8 mouse cellular contexts compared by ENCODE assay signal in the genomic region with DNA sequence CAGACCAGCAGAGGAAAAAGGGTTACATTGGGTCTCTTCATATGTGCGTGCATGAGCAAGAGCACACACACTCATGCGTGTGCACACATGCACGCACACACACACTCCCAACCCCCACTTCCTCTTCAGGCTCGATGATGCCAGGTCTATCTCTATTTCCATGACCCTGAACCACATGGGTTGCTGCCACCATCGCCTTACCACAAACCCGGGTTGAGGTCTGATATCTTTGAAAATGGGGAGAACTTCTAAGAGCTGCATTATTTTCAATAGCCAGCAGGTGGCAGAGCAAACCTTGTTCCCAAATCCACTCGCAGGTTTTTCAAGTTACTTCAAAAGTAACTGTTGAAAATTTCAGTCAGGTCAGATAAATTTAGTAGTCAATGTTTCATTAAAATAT.
DNase-seq lines count a peak whose midpoint lies in the region; TF ChIP-seq lines count a peak whose summit lies in the region.
"Had no signal": no experiment of that assay in that cellular context is flagged by ENCODE, and none has a peak within 500 bp of the region (broad histone marks: within the 10 kb centered on the region; RNA-seq: fewer than 3 reads in every experiment).

No protein-coding gene starts in this region.

- TF ChIP-seq POLR2A in lung, adult 2 months (IDR thresholded peaks at IDR 0.05; ENCODE audit: borderline replicate concordance, extremely low read depth, low read depth, low read length), result no peak

- H3K4me1 ChIP-seq in ES-E14 (ENCODE audit: control insufficient read depth in 2 of 2, insufficient read depth in 2 of 2, low read length in 2 of 2, poor library complexity in 1 of 2), result peaks cover 6 to 9% of the 10 kb centered on the region in 2 experiments; a peak in 3 of 4 replicates
- no peaks in the 10 kb centered on the region for H3K4me1 ChIP-seq in lung, adult 2 months (ENCODE audit: control insufficient read depth, insufficient read depth, low read length)

- no peak overlapping the region for H3ac ChIP-seq in C2C12 (ENCODE audit: control insufficient read depth, insufficient read length, low read depth)

- H3K79me3 ChIP-seq in C2C12 (ENCODE audit: low read depth), result no peaks in the 10 kb centered on the region

- no peak overlapping the region for H3K27ac ChIP-seq in ES-E14 (ENCODE audit: insufficient read depth, low read depth, low read length, poor library complexity, severe bottlenecking)
- H3K27ac ChIP-seq: heart, embryonic 13.5 days had no signal

- peak; percentile 4 for TF ChIP-seq CTCF in C2C12 (IDR thresholded peaks at IDR 0.05; ENCODE audit: control insufficient read depth, insufficient read depth, insufficient read length)
- peak; percentile 36; the same call in 1 of the 2 replicates for TF ChIP-seq CTCF in lung, adult 2 months (IDR thresholded peaks at IDR 0.05; ENCODE audit: insufficient read depth, low read length)

- H3K9ac ChIP-seq in ES-E14 (ENCODE audit: insufficient read depth, low read depth, low read length, poor library complexity, severe bottlenecking), result 0 out of 2 replicates have a peak overlapping the region, but pooled peaks have one; percentile 1
- H3K9ac ChIP-seq: heart, embryonic 13.5 days had no signal

- in situ Hi-C loops in ES-E14 (cut with MboI; ENCODE audit: low sequenced_read_pairs in 2 of 2, unreplicated experiment in 2 of 2), result loop anchor here in 1 of 2 experiments (25.0 kb wide), 1 partner anchor 115 kb away; no protein-coding TSS in a partner anchor

- 26% methylated on average over 7 of the region's 7 CpGs for WGBS in lung, adult 2 months

- H3K79me2 ChIP-seq in C2C12 (ENCODE audit: control insufficient read depth, insufficient read depth), result no peaks in the 10 kb centered on the region

- DNase-seq in layer of hippocampus, adult 11-12 months (ENCODE audit: low spot score), result peak; percentile 62
- DNase-seq in layer of hippocampus, adult 9-11 months, result no peak
- peak; percentile 68 for DNase-seq in ES-E14 (ENCODE audit: low read depth, low spot score)
- DNase-seq in embryo, embryonic 10 days (ENCODE audit: low spot score), result peak; percentile 71
- DNase-seq in lung, adult 2 months, result peak; percentile 27
- DNase-seq in thymus, postnatal 14 days, result peak; percentile 59

- H3K9me3 ChIP-seq in ES-E14 (ENCODE audit: control insufficient read depth, insufficient read depth, low read depth, low read length), result no peaks in the 10 kb centered on the region
- H3K9me3 ChIP-seq: heart, embryonic 13.5 days had no signal

- H3K4me3 ChIP-seq in C2C12 (ENCODE audit: insufficient read depth, poor library complexity, severe bottlenecking) (no peak overlapping the region), ES-E14 (ENCODE audit: insufficient read depth in 1 of 2, low read depth in 1 of 2, low read length in 2 of 2, poor library complexity in 1 of 2, severe bottlenecking in 1 of 2) (no peak overlapping the region)
- no peak overlapping the region for H3K4me3 ChIP-seq in lung, adult 2 months (replicated peaks; ENCODE audit: extremely low read depth, low read depth, low read length)
- H3K4me3 ChIP-seq: heart, embryonic 13.5 days had no signal

- no peaks in the 10 kb centered on the region for H3K36me3 ChIP-seq in C2C12 (ENCODE audit: control insufficient read depth, insufficient read depth)
- no peaks in the 10 kb centered on the region for H3K36me3 ChIP-seq in ES-E14 (ENCODE audit: control insufficient read depth, insufficient read depth, low read length, poor library complexity, severe bottlenecking)
- H3K36me3 ChIP-seq: heart, embryonic 13.5 days had no signal

- peaks cover 32% of the 10 kb centered on the region for H3K27me3 ChIP-seq in C2C12 (ENCODE audit: control insufficient read depth, insufficient read depth, insufficient read length)

TF ChIP-seq in C2C12, 6 proteins besides CTCF, POLR2A, EP300 and RAD21:
- TF ChIP-seq MYOD1 (IDR thresholded peaks at IDR 0.05; ENCODE audit: control insufficient read depth, insufficient read length, low read depth) (no peak), MAX (IDR thresholded peaks at IDR 0.05) (no peak), FOSL1 (IDR thresholded peaks at IDR 0.05; ENCODE audit: insufficient read depth, low read length, poor library complexity, severe bottlenecking) (no peak), USF1 (IDR thresholded peaks at IDR 0.05; ENCODE audit: low read depth) (no peak), CEBPB (IDR thresholded peaks at IDR 0.05; ENCODE audit: low read depth) (no peak), MYOG (IDR thresholded peaks at IDR 0.05; ENCODE audit: control insufficient read depth, extremely low read depth, insufficient read length) (no peak)

TF ChIP-seq in ES-E14, 5 proteins besides CTCF, POLR2A, EP300 and RAD21:
- peak; percentile 89 for TF ChIP-seq ZC3H11A (IDR thresholded peaks at IDR 0.05; ENCODE audit: borderline replicate concordance, low read depth, low read length)
- no peak for TF ChIP-seq CHD2 (IDR thresholded peaks at IDR 0.05; ENCODE audit: low read depth, low read length)
- TF ChIP-seq MAFK (IDR thresholded peaks at IDR 0.05; ENCODE audit: insufficient read depth, low read depth, low read length), result no peak
